Mouse (Mus musculus): ENCODE measurements around the gene Itga6.

GRCm38 (mm10) chr2:71786591-71787155 is 41.3 kb downstream of the Itga6 start:
- TF ChIP-seq POLR2A (IDR thresholded peaks at IDR 0.05; ENCODE audit: extremely low read depth, insufficient read depth, low read length) (peak; percentile 69), CTCF (IDR thresholded peaks at IDR 0.05; ENCODE audit: low read depth, low read length) (no peak)
